Mouse (Mus musculus) embryo, embryonic 11 days (tissue): Measurements from ENCODE around the gene Pde7b.
"Not testable (repeated sequence)": the region's sequence is repeated elsewhere in the genome, so short reads cannot be mapped to it uniquely, and the experiment has no call there.

ENCODE experiments used
- DNase-seq: peaks from one replicate; pipeline ENCODE4 v3.0.0-alpha.2; 2015

Pde7b gene

GRCm38 (mm10) chr10:20548833-20549710 is 175.8 kb downstream of the Pde7b start:
- DNase-seq = peak; percentile 58

DNA sequence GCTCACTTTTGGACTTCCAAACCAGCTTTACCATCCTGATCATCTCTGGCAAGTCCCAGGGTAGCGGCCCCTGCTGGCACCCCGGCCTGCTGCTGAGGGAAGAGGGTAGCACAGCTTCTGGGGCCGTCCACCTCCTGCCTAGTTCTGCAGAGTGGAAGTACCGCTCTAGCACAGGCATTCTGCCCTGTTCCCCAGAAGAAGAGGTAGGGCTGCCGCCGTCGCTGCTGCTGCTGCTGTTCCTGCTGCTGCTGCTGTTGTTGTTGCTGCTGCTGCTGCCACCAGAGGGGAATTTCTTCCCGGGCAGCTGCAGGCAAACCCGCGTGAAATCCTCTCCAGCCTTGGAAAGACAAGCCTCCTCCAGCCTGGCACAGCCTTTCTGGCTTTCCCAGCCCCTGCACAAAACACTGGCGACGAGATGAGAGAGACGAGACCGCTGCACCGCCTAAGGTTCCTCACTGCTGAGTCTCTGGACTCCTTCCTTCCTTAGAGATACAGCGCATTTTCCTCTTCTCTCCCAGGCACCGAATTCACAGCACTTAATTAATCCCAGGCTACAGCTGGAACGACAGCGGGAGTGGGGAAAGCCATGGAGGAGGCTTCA is 176.8 kb downstream of the Pde7b start:
- DNase-seq = peak; percentile 67

DNA sequence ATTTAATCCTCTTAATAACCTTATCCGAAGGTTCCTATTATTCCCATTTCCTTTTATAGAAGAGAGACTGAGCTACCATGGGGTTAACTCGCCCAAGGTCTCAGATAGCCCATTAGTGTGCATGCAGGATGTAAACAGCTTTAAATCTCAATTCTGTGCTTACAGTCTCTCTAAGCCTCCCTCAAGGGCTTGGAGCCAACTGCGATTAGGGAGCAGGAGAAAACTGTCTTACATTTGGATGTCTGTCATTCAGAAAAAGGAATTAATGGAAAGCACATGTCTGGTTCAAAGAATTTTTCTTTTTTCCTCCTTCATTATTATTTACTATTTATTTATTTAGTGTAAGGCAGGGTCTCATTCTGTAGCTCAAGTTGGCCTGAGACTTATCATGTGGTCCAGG is 181.8 kb downstream of the Pde7b start:
- no peak for DNase-seq

DNA sequence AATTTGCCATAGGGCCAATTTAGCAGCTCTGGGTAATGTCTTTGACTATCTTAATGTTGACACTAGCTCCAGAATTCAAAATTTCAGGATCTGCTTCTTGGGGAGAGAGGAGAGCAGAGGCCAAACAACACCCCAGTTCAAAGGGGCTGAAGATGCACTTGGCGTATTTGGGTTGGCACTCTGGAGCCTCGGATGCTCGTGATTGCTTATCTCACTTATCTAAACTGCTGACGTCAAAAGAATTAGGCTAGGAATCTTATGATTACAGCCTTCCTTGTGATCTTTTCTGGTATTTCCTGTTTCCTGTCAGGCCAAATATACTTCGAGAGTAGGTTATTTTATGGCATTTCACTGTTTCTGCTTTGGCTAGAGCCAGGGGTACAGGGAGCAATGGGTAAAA is 191.1 kb downstream of the Pde7b start:
- no peak for DNase-seq

DNA sequence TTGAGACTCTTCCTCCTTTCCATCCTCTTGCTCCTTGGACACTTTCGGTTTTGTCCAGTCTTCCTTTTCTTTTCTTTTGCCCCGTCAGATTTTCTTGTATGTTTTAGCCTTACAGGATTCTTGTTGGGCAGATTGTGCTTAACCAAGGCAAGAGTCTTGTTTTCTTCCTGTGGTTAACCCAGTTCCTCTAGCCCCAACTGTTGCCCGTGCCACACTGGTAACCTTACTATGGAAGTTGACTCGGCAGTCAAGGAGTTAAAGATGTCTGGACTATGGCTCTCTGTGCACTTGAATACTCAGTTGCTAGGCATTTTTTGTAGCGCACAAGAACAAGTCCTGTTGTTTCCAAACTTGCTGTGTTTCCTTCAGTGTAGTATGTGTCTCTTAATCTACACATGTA is 193.0 kb downstream of the Pde7b start:
- DNase-seq = no peak

DNA sequence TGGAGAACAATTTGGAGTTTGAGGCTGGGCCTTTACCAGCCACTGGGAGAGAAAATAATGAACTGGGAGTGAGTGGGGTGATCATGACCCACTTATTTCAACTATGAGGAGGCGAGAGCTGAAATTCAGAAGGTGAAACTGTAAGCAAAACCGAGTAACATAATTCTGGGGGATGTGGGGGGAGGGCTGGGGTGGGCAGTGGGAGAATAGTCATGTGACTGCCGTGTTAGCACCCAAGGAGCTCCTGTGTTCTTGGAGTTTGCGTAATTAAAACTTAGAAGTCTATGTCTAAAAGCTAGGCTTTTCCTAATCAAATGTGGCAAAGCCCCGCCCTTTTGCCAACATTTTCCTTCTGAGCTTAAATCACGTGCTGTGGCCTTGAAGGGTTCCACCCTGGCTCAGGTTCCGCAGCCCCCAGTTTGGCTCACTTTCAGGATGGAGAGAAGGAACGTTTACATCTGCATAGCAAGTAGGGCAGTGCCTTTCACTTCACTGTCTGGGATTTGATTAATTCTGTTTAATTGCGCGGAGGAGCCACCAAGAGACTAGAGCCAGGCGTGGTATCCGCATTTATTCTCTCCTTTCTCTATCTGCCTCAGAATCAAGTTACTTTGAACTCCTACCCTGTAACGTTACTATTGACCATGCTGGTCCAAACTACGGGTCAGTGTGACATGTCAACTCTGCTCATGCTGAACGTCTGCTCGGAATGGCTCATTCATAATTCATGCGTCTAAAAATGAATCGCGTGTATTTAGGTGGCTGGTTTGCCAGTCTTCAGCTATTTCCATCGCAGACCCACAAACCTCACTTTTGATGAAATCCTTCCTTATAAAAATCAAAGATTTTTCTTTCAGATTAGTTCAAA is 196.1 kb downstream of the Pde7b start:
- DNase-seq = no peak

- DNase-seq = no peak
Measured at GRCm38 (mm10) chr10:20527737-20528136, 197.1 kb downstream of the Pde7b start.

DNA sequence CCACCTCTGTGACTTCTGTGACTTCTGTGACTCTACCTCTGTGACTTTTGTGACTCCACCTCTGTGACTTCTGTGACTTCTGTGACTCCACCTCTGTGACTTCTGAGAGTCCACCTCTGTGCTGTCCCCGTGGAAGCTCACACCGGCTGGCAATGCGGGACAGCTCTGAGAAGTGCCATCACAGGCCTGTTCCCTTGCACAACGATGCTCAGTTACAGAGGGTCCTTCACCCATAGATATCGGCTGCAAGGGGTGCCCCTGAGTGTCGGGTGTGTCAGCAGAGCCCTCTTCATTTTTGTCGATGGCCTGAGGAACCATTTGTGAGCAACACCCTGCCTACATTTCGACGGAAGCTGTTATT is 206.4 kb downstream of the Pde7b start:
- no peak for DNase-seq

DNA sequence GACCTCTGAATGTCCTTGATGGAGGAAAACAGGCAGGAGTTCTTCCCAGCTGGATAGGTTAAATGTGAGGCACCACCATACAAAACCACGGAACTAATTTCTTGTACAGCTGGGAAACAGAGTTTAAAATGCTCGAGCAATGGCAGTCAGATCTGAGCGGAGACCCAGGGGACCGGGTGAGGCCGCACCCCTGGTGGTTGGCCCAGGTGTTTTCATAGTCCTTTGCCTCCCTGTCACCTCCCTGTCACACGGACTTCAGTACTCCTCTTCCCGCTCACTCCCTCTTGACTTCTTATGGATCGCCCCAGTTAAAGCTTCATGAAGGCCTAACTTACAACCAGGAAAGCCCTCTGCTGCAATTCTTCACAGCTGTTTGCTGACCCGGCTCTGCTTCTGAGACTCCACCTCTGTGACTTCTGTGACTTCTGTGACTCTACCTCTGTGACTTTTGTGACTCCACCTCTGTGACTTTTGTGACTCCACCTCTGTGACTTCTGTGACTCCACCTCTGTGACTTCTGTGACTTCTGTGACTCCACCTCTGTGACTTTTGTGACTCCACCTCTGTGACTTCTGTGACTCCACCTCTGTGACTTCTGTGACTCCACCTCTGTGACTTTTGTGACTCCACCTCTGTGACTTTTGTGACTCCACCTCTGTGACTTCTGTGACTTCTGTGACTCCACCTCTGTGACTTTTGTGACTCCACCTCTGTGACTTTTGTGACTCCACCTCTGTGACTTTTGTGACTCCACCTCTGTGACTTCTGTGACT is 206.9 kb downstream of the Pde7b start:
- not testable (repeated sequence) for DNase-seq

GRCm38 (mm10) chr10:20513891-20514290 is 211.0 kb downstream of the Pde7b start:
- no peak for DNase-seq

DNA sequence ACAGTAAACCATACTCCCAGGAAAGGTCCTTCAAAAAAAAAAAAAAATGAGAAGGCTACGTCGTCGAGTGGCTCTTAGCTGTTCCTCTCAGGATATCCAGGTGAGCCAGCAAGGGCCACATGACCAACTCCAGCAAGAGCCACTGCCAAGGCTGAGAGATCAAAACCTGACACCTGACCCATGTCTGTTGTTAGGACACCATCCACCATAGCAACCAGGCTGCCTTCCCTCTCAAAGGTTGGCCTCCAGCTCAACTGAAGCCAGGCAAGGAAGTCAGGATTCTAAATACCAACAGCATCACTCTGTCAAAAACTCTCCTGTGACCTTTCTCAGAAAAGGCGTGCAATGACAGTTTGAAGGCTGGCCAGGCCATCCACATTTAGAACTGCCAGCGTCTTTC is 211.4 kb downstream of the Pde7b start:
- DNase-seq = no peak

DNA sequence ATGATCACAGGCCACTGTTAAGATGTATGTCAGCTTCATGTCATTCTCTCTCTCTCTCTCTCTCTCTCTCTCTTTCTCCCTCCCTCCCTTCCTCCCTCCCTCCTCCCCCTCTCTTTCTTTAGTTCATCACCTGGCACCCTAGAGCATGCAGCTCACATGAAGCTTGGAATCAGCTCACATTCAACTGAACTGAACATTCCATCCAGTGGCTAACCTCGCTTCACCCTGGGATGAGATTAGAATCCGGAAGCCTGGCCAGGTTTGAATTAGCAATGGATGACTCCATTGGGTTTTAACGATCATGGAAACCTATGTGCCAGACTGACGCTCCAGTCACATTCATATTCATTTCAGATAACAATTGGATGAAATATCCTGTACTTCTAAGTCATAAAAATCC is 215.1 kb downstream of the Pde7b start:
- no peak for DNase-seq

DNA sequence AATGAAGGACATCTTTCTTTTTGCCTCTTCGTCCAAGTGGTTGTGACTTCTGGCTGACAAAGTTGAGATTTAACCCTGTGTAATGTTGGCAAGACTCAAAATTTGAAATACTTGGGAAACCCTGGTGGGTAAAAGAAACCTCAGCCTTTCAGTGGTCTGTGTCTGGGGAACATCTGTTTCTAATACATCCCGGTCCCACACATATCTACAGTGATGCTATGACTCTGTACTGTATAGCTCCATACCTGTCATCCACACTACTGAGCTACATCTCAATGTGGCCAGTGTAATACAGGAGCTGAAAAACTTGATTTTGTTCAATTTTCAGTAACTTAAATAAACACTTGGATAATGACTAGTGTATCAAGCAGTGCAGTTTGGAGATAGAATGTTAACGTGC is 216.4 kb downstream of the Pde7b start:
- peak; percentile 16 for DNase-seq

- DNase-seq = peak; percentile 30
Measured at GRCm38 (mm10) chr10:20507732-20508412, 217.0 kb downstream of the Pde7b start.

DNA sequence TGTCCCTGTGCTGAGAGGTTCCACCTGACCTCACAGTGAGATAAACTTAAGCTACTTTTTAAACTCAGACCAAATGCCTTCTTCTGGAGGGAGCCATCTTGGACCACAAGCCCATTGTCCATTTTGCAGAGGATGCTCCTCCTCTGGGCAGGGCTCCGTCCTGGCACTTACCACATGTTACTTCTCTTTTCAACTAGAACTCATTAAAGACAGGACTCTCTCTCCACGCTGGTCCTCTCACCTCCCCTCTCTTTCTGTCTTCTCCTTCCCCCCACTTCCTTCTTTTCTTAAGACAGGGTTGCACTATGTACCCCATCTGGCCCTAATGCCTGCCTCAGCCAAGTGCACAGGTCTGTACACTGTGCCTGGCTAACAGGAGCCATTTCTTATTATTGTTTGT is 217.8 kb downstream of the Pde7b start:
- no peak for DNase-seq

DNA sequence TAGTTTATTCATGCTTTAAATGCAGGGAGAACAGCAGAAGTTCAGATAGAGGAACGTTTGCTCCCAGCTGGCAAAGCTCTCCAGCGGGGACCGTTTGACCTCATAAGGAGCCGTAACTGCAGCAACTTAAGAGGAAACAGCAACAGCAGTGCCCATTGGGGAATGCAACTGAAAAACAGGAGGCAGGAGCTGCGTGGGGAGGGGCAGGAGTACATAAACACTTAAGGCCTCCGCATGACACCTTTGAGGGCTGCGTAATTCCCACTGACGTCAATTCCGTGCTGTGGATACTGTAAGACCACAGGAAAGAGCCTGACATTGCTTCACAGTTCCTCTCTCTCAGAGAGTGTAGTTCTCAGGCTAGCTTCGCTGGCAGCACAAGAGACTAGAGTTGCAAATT is 219.4 kb downstream of the Pde7b start:
- peak; percentile 15 for DNase-seq

DNA sequence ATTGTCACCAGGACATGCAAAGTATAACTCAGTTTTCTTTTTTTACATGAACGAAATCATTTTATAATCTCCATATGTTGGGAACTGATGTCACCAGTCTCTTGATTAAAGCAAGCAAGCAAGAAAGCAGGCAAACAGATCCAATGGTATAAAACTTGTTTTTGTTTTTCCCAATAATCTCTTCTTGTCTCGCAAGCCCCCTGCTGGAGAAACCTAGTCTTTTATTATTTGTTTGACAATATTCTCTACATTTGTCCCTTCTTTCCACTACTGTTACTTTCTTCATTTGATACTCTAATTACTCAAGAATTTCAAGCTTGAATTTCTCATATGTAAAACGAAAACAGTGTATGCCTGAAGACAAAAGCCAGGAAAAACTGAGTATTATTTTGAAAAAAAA is 220.1 kb downstream of the Pde7b start:
- DNase-seq = no peak

GRCm38 (mm10) chr10:20503265-20504025 is 221.4 kb downstream of the Pde7b start:
- DNase-seq = no peak

DNA sequence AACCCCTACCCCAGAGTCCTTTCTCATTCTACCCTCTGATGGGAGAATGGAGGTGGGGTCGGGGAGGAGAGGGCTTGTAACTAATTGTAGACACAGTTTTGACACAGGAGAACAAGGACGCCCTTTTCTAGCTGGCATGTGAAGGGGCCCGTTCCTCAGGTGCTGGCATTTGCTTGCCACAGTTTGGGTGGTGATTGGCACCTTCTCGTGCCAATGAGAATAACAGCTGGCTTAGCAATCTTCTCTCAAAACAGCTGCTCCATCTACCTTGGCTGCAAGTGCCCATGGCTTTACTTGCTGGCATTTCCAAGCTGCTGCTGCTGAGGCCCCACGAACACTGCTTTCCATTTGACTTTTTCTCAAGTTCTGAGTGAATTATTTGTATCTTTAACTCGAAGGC is 223.7 kb downstream of the Pde7b start:
- DNase-seq = no peak

DNA sequence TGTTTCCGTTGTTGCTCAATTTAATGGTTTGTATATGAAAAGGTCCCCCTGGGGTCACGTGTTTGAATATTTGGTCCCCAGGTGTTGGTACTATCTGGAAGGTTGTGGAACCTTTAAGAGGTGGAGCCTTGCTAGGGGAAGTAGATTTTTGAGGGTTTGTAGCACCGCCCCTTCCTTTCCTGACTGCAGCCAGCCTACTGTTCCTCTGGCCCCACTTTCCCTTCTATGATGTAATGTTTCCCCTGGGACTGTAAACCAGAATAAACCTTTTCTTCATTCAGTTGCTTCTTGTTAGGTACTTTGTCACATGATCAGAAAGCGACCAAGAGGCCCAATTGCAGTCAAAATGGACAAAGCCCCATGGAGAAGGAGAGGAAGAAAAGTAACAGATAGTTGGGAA is 229.8 kb downstream of the Pde7b start:
- no peak for DNase-seq

DNA sequence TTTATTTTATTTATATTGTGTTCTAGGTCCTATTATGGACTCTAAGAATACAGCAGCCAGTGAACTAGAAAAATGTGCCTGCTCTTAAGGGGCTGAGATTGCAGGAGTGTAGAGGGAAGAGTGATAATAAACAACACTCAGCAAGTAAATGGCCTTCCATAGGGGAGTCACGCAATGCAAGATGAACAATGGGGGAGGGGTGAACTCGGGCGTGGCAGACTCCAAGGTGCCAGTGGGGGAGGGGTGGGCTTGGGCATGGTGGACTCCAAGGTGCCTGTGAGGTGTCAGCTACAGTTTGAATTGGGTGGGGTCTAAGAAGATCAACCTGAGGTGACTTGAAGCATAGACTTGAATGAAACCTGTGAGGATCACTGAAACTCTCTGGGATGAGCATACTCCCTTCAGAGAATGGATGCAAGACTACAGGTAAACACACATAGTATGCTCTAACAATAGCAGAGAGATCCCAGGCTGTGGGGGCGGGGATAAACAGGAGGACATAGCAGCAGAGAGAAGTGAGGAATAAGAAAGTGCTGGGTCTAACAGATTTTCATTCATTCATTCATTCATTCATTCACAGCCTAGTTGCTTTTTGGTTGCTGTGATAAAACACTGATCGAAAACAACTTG is 230.9 kb downstream of the Pde7b start:
- DNase-seq = no peak
